Mouse (Mus musculus) heart, adult 2 months (tissue): ENCODE data around the gene Cntnap1.

ENCODE experiments used
- CTCF ChIP-seq: fragments of 200-600 bp; IDR thresholded peaks from 2 replicates; pipeline ENCODE4 v1.8.1; 2022; ENCODE audit warnings: antibody characterized with exemption, mild to moderate bottlenecking, moderate library complexity
- POLR2A ChIP-seq: fragments of 200-500 bp; IDR thresholded peaks from 2 replicates; pipeline ENCODE4 v1.6.1; 2011; ENCODE audit warnings: mild to moderate bottlenecking, low read depth, low read length, control low read depth; ENCODE audit not compliant: insufficient read depth

DNA sequence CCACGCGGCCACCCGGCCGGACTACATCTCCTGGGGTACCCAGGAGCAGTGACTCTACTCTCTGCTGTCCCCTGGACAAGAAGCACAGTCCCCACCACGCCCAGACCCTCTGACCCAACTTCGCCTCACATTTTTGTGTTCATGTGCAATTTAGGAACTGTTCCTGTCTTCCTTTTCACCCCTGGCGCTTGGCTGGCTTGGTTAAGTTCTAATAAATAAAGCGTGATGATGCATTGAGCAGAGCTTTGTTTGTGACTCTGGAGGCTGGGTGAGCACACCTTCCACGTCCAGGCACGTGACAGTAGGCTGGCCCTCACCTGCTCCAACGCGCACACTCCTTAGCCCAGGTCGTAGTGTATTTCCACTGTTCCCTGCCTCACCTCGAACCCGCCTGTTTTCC lies 8.8 kb upstream of the Cntnap1 start:
- TF ChIP-seq POLR2A (no peak), CTCF (no peak)
